Mouse (Mus musculus) liver, postnatal 0 days (tissue): Measurements from ENCODE around the gene Tex36. TPM values are rescaled to one million over a fixed set of nuclear protein-coding genes. Genes with fewer than 3 reads are reported as not detected.

Source experiments
- ATAC-seq: fragments of 200-750 bp; cut with Nextera tagmentation; 2 replicates; pipeline ENCODE4 v1.8.0; 2017; ENCODE audit warnings: mild to moderate bottlenecking, moderate library complexity
- DNase-seq: peaks from one replicate; pipeline ENCODE4 v3.0.0-alpha.2; 2016
- H3K27ac ChIP-seq: fragments of 300-500 bp; sonication (generic); 2 replicates; pipeline ENCODE4 v1.5.1; 2014; ENCODE audit warnings: antibody characterized with exemption, moderate library complexity, mild to moderate bottlenecking, low read depth
- H3K27me3 ChIP-seq: fragments of 300-500 bp; sonication (generic); 2 replicates; pipeline ENCODE4 v1.6.1; 2014; ENCODE audit warnings: low read length, control low read depth, mixed read lengths; ENCODE audit not compliant: insufficient read depth
- H3K36me3 ChIP-seq: fragments of 300-500 bp; sonication (generic); replicated peaks from 2 replicates; pipeline ENCODE4 v1.6.1; 2014; ENCODE audit warnings: mild to moderate bottlenecking, control low read depth, low read length, moderate library complexity, mixed read lengths; ENCODE audit not compliant: insufficient read depth
- H3K4me1 ChIP-seq: fragments of 300-500 bp; sonication (generic); 2 replicates; pipeline ENCODE4 v1.6.1; 2014; ENCODE audit warnings: antibody characterized with exemption, mild to moderate bottlenecking, control low read depth; ENCODE audit not compliant: insufficient read depth
- H3K4me2 ChIP-seq: fragments of 300-500 bp; sonication (generic); 2 replicates; pipeline ENCODE4 v1.6.1; 2014; ENCODE audit warnings: low read depth, mild to moderate bottlenecking, low read length, moderate library complexity, mixed read lengths
- H3K4me3 ChIP-seq: fragments of 300-500 bp; sonication (generic); 2 replicates; pipeline ENCODE4 v1.5.1; 2014; ENCODE audit warnings: low read depth, low read length
- H3K9ac ChIP-seq: fragments of 300-500 bp; sonication (generic); replicated peaks from 2 replicates; pipeline ENCODE4 v1.6.1; 2014; ENCODE audit warnings: mild to moderate bottlenecking, moderate library complexity
- H3K9me3 ChIP-seq: fragments of 300-500 bp; sonication (generic); 2 replicates; pipeline ENCODE4 v1.6.1; 2016; ENCODE audit warnings: mild to moderate bottlenecking, control low read depth, low read length, mixed read lengths
- CTCF ChIP-seq: sonication (generic); IDR thresholded peaks from 2 replicates; pipeline ENCODE4 v1.5.1; 2016; ENCODE audit warnings: antibody characterized with exemption, low read depth
- EP300 ChIP-seq: IDR thresholded peaks from 2 replicates; pipeline ENCODE4 v1.6.1; 2016; ENCODE audit warnings: antibody characterized with exemption, low read depth, mild to moderate bottlenecking
- WGBS: fragments of 180-500 bp; shearing (Covaris S2); extraction: QIAGEN DNeasy Blood & Tissue Kit; methylation state at CpG from one replicate; pipeline ENCODE4 v1.1.7; 2014; ENCODE audit not compliant: insufficient replicate concordance; 5-methylcytosine and 5-hydroxymethylcytosine counted together
- polyA plus RNA-seq: library from polyadenylated mRNA; unstranded; fragments of >200 nt; fragmentation: Nextera tagmentation; extraction: Ambion mirVana; gene quantifications from 2 replicates; pipeline ENCODE4 v1.2.1, GENCODE M21; 2015

The Tex36 gene
- polyA plus RNA-seq, 1 experiment from 2014 or later, result not detected

DNA sequence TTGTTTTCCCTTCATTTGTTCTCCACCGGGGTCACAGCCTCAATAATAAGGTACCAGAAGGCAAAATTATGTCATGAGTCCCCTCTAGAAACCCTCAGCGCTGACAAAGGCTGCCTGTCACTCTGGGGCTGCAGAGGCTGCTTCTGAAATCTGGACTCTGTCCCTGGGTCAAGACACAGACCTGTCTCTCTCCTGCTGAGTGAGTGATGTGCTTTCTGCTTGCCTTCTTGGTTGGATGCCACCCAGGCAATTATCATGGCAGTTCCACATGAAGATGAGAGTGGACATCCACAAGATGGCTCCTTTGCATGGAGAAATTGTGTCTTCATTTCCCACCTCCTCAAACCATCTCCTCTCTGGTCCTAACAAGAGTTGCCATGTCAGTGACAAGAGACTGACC lies 1.2 kb upstream of the Tex36 start:
- no peak overlapping the region for H3K4me2 ChIP-seq
- H3K36me3 ChIP-seq, result no peaks in the 10 kb centered on the region
- no peaks in the 10 kb centered on the region for H3K9me3 ChIP-seq
- WGBS, result 61% methylated on average over 2 of the region's 2 CpGs
- no peak overlapping the region for H3K9ac ChIP-seq
- TF ChIP-seq EP300 (no peak), CTCF (no peak)
- H3K27me3 ChIP-seq, result no peaks in the 10 kb centered on the region
- no peaks in the 10 kb centered on the region for H3K4me1 ChIP-seq
- no peak for DNase-seq
- no peak overlapping the region for H3K27ac ChIP-seq
- H3K4me3 ChIP-seq, result no peak overlapping the region
- ATAC-seq, result no peak

DNA sequence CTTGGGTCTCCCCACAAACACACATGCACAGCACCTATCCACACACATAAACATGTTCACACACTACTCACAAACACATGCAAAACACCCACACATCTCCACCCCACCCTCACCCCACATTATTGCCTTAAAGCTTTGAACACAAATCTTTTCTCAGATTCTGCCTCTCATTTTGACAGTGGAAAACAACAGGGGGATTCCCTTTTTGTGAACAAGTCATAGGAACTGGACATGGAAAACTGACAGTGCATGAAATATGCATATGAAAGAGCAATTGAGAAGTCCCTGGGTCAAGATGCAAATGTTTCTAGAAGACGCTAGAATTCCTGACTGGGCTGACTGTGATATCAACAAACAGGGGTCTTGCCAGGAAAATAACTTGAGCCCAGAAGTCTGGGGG lies 1.4 kb downstream of the Tex36 start:
- no peak for DNase-seq
- no peak overlapping the region for H3K4me3 ChIP-seq
- H3K27ac ChIP-seq, result no peak overlapping the region
- no peaks in the 10 kb centered on the region for H3K9me3 ChIP-seq
- no peaks in the 10 kb centered on the region for H3K27me3 ChIP-seq
- TF ChIP-seq CTCF (no peak), EP300 (no peak)
- 63% methylated on average over 1 of the region's 1 CpGs for WGBS
- H3K36me3 ChIP-seq, result no peaks in the 10 kb centered on the region
- no peak overlapping the region for H3K4me2 ChIP-seq
- no peak overlapping the region for H3K9ac ChIP-seq
- no peaks in the 10 kb centered on the region for H3K4me1 ChIP-seq
- ATAC-seq, result no peak

DNA sequence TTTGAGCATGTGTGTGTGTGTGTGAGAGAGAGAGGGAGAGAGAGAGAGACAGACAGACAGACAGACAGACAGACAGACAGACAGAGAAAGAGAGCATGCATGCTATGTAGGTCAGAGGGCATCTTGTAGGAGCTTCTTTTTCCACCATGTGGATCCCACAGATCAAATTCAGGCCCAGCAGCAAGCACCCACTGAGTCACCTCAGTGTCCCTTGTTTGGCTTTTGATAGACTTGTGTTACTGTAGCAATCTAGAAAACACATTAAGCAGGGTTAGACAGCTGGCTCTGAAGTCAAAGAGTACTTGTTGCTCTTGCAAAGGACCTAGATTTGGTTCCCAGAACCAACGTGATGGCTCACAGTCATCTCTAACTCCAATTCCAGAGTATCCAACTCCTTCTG lies 10.2 kb downstream of the Tex36 start:
- Histone ChIP-seq H3K27ac (no peak overlapping the region), H3K27me3 (no peaks in the 10 kb centered on the region), H3K4me3 (no peak overlapping the region), H3K4me2 (no peak overlapping the region), H3K36me3 (no peaks in the 10 kb centered on the region), H3K9me3 (no peaks in the 10 kb centered on the region), H3K4me1 (no peaks in the 10 kb centered on the region), H3K9ac (no peak overlapping the region)
- WGBS, result 75% methylated on average over 1 of the region's 1 CpGs
- ATAC-seq (no peak), DNase-seq (no peak)
- TF ChIP-seq EP300 (no peak), CTCF (no peak)

DNA sequence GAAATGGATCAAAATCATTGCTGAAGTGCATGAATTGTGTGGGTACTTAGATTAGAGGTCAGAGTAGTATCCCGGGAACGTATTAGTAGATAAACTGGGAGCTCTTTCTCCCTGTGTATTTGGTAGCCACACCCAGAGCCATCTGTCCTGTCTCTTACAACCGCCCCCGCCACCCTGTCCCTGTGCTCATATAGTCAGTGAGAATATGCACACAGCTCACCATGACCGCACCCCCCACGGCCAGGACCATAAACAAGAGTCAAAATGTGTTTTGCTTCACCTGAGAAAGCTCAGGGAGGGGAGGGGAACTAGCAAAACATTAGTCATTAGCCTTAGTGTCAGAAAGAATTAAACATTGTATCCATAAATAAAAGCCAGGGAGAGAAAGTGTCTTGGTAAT lies 18.7 kb downstream of the Tex36 start:
- no peak overlapping the region for H3K27ac ChIP-seq
- no peak overlapping the region for H3K9ac ChIP-seq
- DNase-seq, result no peak
- no peak for TF ChIP-seq CTCF
- no peak for TF ChIP-seq EP300
- H3K4me2 ChIP-seq, result no peak overlapping the region
- H3K27me3 ChIP-seq, result no peaks in the 10 kb centered on the region
- no peaks in the 10 kb centered on the region for H3K9me3 ChIP-seq
- 77% methylated on average over 6 of the region's 6 CpGs for WGBS
- ATAC-seq, result no peak
- H3K4me3 ChIP-seq, result no peak overlapping the region
- H3K36me3 ChIP-seq, result no peaks in the 10 kb centered on the region
- H3K4me1 ChIP-seq, result no peaks in the 10 kb centered on the region

DNA sequence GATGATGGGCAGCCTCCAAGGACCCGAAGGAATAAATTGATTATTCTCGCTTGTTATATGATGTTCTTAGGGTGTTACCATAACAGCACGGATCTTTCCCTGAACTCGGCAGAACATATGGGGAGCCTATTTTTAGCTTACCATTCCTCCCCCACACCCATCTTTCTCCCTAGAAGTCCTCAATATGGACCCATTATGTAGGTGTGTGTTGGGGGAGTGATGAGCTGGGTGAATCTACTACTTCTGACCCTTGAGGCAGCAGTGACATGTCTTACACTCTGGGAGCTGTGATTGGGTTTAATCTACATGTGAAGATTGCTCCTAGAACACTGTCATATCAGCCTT lies 21.7 kb downstream of the Tex36 start:
- no peaks in the 10 kb centered on the region for H3K4me1 ChIP-seq
- TF ChIP-seq EP300 (no peak), CTCF (no peak)
- ATAC-seq, result no peak
- WGBS, result 80% methylated on average over 4 of the region's 4 CpGs
- H3K27me3 ChIP-seq, result no peaks in the 10 kb centered on the region
- no peak overlapping the region for H3K4me3 ChIP-seq
- no peak overlapping the region for H3K9ac ChIP-seq
- DNase-seq, result no peak
- no peak overlapping the region for H3K4me2 ChIP-seq
- no peaks in the 10 kb centered on the region for H3K36me3 ChIP-seq
- no peaks in the 10 kb centered on the region for H3K9me3 ChIP-seq
- H3K27ac ChIP-seq, result no peak overlapping the region

DNA sequence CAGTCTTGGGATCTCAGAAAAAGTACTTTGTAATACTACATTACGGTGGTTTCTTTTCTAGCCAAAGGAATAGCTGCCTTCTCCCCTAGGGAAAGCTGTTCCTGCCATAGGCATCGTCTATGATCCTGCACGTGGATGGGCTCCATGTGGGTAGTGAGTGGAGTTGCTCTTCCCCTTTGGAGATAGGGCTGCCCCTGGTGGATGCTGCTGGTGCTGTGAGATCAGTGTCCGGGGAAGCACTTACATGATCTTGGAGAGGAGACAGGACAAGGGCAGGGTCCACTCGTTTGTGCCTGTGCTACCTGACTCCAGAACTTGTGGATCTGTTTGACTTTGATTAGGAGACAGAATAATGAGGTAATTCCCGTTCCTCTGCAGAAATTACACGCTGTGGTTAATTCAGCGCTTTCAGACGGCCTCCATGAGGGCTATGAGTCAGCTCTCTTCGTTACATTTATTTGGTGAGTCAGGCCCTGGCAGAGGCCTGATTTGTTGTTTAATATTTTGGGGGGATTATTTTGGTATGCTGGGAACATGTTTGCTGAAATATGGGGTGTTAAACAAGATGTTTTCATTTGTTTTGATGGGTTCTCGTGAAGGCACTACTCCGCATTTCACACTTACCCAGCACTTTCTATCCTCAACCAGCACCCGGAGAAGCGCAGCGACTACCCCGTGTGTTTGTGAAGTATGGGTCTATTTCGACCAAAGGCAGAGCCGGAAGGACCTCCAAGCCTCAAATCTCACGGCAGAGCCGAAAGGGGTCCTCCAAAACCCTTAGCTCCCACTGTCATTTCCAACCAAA lies 22.3 kb downstream of the Tex36 start:
- ATAC-seq, result no peak
- no peaks in the 10 kb centered on the region for H3K36me3 ChIP-seq

More for the DNA sequence above, 22.3 kb downstream of the Tex36 start:
- no peak overlapping the region for H3K9ac ChIP-seq
- H3K27me3 ChIP-seq, result no peaks in the 10 kb centered on the region
- no peak overlapping the region for H3K4me2 ChIP-seq
- 75% methylated on average over 20 of the region's 20 CpGs for WGBS
- no peak overlapping the region for H3K4me3 ChIP-seq
- H3K4me1 ChIP-seq, result no peaks in the 10 kb centered on the region
- TF ChIP-seq CTCF, result no peak
- TF ChIP-seq EP300, result no peak
- no peak overlapping the region for H3K27ac ChIP-seq
- no peaks in the 10 kb centered on the region for H3K9me3 ChIP-seq
- DNase-seq, result no peak
